Mouse (Mus musculus): Measurements from ENCODE around the gene Gm43517. TPM values are rescaled to one million over a fixed set of nuclear protein-coding genes. Genes with fewer than 3 reads are reported as not detected.

Gm43517 gene
- polyA plus RNA-seq, 1 experiment = not detected

DNA sequence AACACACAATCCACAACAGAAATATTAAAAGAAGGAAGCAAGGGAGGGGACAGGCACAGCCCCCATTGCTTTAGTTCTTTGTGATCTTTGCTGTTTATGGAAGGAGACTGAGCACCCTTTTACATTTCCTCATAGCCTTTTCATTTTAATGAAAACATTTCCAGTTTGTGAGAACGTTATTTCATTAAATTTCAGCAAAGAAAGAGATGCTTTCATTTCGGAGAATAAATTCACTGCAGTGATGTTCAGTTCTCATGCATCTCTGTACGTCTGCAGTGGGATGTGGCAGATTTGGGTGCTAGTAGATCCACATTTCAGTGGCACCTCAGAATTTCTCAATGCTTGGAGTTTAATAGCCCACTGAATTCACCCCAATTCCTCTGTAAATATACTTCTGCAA, 13.7 kb downstream of the Gm43517 start:
- H3K4me3 ChIP-seq (ENCODE audit: low read depth, low read length) = no peak overlapping the region
- no peak overlapping the region for H3K27ac ChIP-seq (ENCODE audit: insufficient read depth, low read length)

DNA sequence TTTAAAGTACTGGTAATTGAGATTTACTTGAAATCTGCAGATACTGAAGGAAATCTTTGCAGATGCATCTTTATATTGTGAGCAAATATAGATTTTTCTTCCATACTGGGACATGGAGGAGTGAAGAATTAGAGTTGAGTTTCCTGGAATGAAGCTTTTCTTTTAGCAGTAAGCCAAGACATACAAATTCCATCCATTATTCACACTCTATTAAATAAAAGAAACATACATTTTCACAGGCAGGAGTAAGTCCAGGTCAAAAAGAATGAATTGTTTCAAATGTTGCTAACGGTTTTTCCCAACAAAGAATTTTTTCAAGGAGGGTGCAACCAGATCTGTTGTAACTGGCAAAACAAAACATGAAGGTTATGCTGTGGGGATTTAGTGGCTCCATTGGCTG, 14.6 kb downstream of the Gm43517 start:
- Histone ChIP-seq H3K9ac (ENCODE audit: low read depth, poor library complexity, severe bottlenecking) (no peak overlapping the region), H3K9me3 (replicated peaks; ENCODE audit: control insufficient read depth, insufficient read depth, low read length, poor library complexity, severe bottlenecking) (no peaks in the 10 kb centered on the region), H3K4me1 (ENCODE audit: control insufficient read depth, insufficient read depth, low read length) (no peaks in the 10 kb centered on the region), H3K36me3 (ENCODE audit: control insufficient read depth, insufficient read depth, low read length, poor library complexity, severe bottlenecking) (no peaks in the 10 kb centered on the region), H3K4me3 (ENCODE audit: low read depth, low read length) (no peak overlapping the region), H3K27me3 (ENCODE audit: control insufficient read depth, insufficient read depth, low read length, poor library complexity, severe bottlenecking) (peaks cover 18% of the 10 kb centered on the region), H3K27ac (ENCODE audit: insufficient read depth, low read length) (no peak overlapping the region)
- TF ChIP-seq EP300 (IDR thresholded peaks at IDR 0.05; ENCODE audit: insufficient read depth, low read depth, low read length) (no peak), POLR2A (IDR thresholded peaks at IDR 0.05; ENCODE audit: insufficient read depth, low read length) (no peak), CTCF (IDR thresholded peaks at IDR 0.05; ENCODE audit: low read depth, low read length) (no peak)

More for the DNA sequence above, 13.7 kb downstream of the Gm43517 start:
- Histone ChIP-seq H3K9ac (ENCODE audit: low read depth, poor library complexity, severe bottlenecking) (no peak overlapping the region), H3K4me1 (ENCODE audit: control insufficient read depth, insufficient read depth, low read length) (no peaks in the 10 kb centered on the region), H3K36me3 (ENCODE audit: control insufficient read depth, insufficient read depth, low read length, poor library complexity, severe bottlenecking) (no peaks in the 10 kb centered on the region), H3K27me3 (ENCODE audit: control insufficient read depth, insufficient read depth, low read length, poor library complexity, severe bottlenecking) (peaks cover 21% of the 10 kb centered on the region), H3K9me3 (replicated peaks; ENCODE audit: control insufficient read depth, insufficient read depth, low read length, poor library complexity, severe bottlenecking) (no peaks in the 10 kb centered on the region)
- TF ChIP-seq CTCF (IDR thresholded peaks at IDR 0.05; ENCODE audit: low read depth, low read length) = no peak
- no peak for TF ChIP-seq POLR2A (IDR thresholded peaks at IDR 0.05; ENCODE audit: insufficient read depth, low read length)
- no peak for TF ChIP-seq EP300 (IDR thresholded peaks at IDR 0.05; ENCODE audit: insufficient read depth, low read depth, low read length)

DNA sequence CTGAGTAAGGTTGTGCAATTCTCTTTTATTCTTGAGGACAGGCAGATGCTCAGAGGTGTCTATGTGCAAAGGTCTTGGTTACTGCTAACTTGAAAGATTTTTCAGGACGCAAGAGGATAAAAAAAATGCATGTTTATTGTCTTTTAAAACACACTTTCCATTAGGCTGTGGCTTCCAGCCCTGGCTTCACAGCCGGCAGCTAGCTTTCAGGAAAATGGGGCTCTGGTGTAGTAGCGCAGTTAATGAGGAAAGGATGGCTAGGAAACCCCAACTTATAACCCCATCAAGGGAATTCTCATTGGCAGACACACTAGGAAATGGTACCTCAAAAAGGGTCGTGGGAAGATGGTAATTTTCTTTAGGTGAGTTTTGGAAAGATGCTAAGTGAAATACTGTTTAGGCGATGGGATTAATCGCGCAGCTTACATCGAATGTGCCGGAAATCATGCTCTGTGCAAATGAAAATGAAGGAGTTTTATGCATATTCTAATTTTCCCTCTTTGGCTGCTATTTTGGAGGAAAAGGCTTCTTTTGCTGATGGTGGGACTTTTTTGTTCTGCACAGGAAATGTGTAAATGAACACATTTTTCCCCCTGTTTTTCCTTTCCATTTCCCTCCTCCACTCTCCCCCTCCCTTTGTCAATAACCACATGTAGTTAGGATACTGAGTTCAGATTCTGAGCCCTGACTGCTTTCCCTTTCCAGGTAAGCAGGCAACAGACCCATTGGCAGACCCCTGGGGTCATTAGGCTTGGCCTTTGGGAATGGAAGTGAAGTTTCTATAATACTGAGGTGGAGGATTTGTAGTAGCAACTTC, 15.3 kb downstream of the Gm43517 start:
- no peaks in the 10 kb centered on the region for H3K9me3 ChIP-seq (replicated peaks; ENCODE audit: control insufficient read depth, insufficient read depth, low read length, poor library complexity, severe bottlenecking)
- no peak overlapping the region for H3K9ac ChIP-seq (ENCODE audit: low read depth, poor library complexity, severe bottlenecking)
- no peaks in the 10 kb centered on the region for H3K36me3 ChIP-seq (ENCODE audit: control insufficient read depth, insufficient read depth, low read length, poor library complexity, severe bottlenecking)
- H3K27ac ChIP-seq (ENCODE audit: insufficient read depth, low read length) = no peak overlapping the region
- H3K4me1 ChIP-seq (ENCODE audit: control insufficient read depth, insufficient read depth, low read length) = no peaks in the 10 kb centered on the region
- H3K27me3 ChIP-seq (ENCODE audit: control insufficient read depth, insufficient read depth, low read length, poor library complexity, severe bottlenecking) = peaks cover 18% of the 10 kb centered on the region
- H3K4me3 ChIP-seq (ENCODE audit: low read depth, low read length) = no peak overlapping the region
- TF ChIP-seq POLR2A (IDR thresholded peaks at IDR 0.05; ENCODE audit: insufficient read depth, low read length) = no peak
- no peak for TF ChIP-seq EP300 (IDR thresholded peaks at IDR 0.05; ENCODE audit: insufficient read depth, low read depth, low read length)
- no peak for TF ChIP-seq CTCF (IDR thresholded peaks at IDR 0.05; ENCODE audit: low read depth, low read length)

DNA sequence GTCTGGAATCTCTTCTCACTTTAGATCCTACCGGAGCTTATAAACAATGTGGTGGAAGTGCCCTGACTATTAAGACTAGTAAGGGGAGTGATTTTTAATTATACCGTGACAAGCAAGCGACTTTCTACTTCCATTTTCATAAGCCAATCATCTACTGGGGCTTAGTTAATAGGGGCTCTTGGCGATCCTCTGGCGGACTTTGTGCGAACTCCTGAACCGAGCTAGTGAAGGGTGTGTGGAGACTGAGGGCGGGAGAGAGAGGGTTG, 15.8 kb downstream of the Gm43517 start:
- H3K27ac ChIP-seq (ENCODE audit: insufficient read depth, low read length) = no peak overlapping the region
- H3K9ac ChIP-seq (ENCODE audit: low read depth, poor library complexity, severe bottlenecking) = no peak overlapping the region; the same call in 1 of the 2 replicates
- H3K4me3 ChIP-seq (ENCODE audit: low read depth, low read length) = peak overlapping the region; percentile 62
- no peaks in the 10 kb centered on the region for H3K36me3 ChIP-seq (ENCODE audit: control insufficient read depth, insufficient read depth, low read length, poor library complexity, severe bottlenecking)
- TF ChIP-seq EP300 (IDR thresholded peaks at IDR 0.05; ENCODE audit: insufficient read depth, low read depth, low read length) (no peak), POLR2A (IDR thresholded peaks at IDR 0.05; ENCODE audit: insufficient read depth, low read length) (no peak), CTCF (IDR thresholded peaks at IDR 0.05; ENCODE audit: low read depth, low read length) (no peak)
- no peaks in the 10 kb centered on the region for H3K4me1 ChIP-seq (ENCODE audit: control insufficient read depth, insufficient read depth, low read length)
- H3K27me3 ChIP-seq (ENCODE audit: control insufficient read depth, insufficient read depth, low read length, poor library complexity, severe bottlenecking) = peaks cover 18% of the 10 kb centered on the region
- no peaks in the 10 kb centered on the region for H3K9me3 ChIP-seq (replicated peaks; ENCODE audit: control insufficient read depth, insufficient read depth, low read length, poor library complexity, severe bottlenecking)

DNA sequence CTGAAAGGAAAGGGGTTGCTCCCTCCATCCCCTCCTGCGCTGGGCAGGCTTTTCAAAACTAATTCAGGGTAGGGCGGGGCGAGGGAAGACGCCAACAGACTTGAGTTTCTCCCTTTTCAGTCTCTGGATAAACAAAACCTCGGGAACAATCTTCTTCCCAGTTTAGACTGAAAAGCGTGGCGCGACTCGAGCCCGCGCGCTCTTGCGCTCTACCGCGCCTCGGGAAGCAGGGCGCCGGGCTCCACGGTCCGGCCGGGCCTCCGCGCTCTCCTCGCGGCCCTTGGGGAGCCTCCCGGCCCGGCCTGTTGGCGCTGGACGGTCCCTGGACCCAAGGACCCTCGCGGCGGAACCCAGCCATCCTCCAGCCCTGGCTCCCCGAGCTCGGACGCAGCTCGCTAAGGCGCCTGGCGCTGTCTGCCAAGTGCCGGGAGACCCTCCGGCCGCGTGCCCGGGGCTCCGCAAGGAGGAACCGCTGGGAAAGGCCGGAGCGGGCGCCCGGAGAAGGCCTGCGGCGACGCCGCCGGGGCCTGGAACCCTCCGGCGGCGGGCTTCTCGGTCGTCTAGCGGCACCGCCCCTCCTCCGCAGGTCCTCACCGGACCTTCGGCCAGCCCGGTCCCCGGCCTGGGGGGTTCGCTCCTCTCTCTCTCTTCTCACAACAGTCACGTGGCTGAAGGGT, 16.3 kb downstream of the Gm43517 start:
- Histone ChIP-seq H3K36me3 (ENCODE audit: control insufficient read depth, insufficient read depth, low read length, poor library complexity, severe bottlenecking) (no peaks in the 10 kb centered on the region), H3K4me3 (ENCODE audit: low read depth, low read length) (peak overlapping the region; percentile 62), H3K9ac (ENCODE audit: low read depth, poor library complexity, severe bottlenecking) (peak overlapping the region; percentile 58), H3K27me3 (ENCODE audit: control insufficient read depth, insufficient read depth, low read length, poor library complexity, severe bottlenecking) (peaks cover 18% of the 10 kb centered on the region), H3K4me1 (ENCODE audit: control insufficient read depth, insufficient read depth, low read length) (no peaks in the 10 kb centered on the region), H3K27ac (ENCODE audit: insufficient read depth, low read length) (no peak overlapping the region), H3K9me3 (replicated peaks; ENCODE audit: control insufficient read depth, insufficient read depth, low read length, poor library complexity, severe bottlenecking) (no peaks in the 10 kb centered on the region)
- TF ChIP-seq EP300 (IDR thresholded peaks at IDR 0.05; ENCODE audit: insufficient read depth, low read depth, low read length) (no peak), POLR2A (IDR thresholded peaks at IDR 0.05; ENCODE audit: insufficient read depth, low read length) (no peak), CTCF (IDR thresholded peaks at IDR 0.05; ENCODE audit: low read depth, low read length) (no peak)

DNA sequence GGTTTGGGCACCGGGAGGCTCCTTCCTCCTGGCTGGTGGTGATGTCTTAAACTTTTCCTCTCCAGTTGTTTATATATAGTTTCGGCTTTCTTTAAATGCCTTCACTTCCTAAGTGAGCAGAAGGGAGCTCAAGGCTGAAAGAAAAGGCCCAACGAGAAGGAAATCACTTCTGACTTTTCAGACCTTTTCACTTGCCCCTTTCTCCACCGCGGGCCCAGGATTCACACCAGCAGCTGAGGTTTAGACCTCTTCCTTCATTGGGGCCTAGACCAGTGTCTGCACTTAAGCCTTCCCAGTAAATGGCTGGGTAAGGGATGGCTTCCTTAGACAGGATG, 16.8 kb downstream of the Gm43517 start:
- Histone ChIP-seq H3K36me3 (ENCODE audit: control insufficient read depth, insufficient read depth, low read length, poor library complexity, severe bottlenecking) (no peaks in the 10 kb centered on the region), H3K9me3 (replicated peaks; ENCODE audit: control insufficient read depth, insufficient read depth, low read length, poor library complexity, severe bottlenecking) (no peaks in the 10 kb centered on the region), H3K27ac (ENCODE audit: insufficient read depth, low read length) (no peak overlapping the region), H3K4me1 (ENCODE audit: control insufficient read depth, insufficient read depth, low read length) (no peaks in the 10 kb centered on the region), H3K27me3 (ENCODE audit: control insufficient read depth, insufficient read depth, low read length, poor library complexity, severe bottlenecking) (peaks cover 17% of the 10 kb centered on the region), H3K9ac (ENCODE audit: low read depth, poor library complexity, severe bottlenecking) (peak overlapping the region; percentile 58), H3K4me3 (ENCODE audit: low read depth, low read length) (peak overlapping the region; percentile 46)
- TF ChIP-seq CTCF (IDR thresholded peaks at IDR 0.05; ENCODE audit: low read depth, low read length) = no peak
- no peak for TF ChIP-seq EP300 (IDR thresholded peaks at IDR 0.05; ENCODE audit: insufficient read depth, low read depth, low read length)
- TF ChIP-seq POLR2A (IDR thresholded peaks at IDR 0.05; ENCODE audit: insufficient read depth, low read length) = no peak

All from ES-Bruce4 (cell line).